Mouse (Mus musculus) embryonic facial prominence, embryonic 15.5 days (tissue): ENCODE results near the gene Cisd3. TPM values are rescaled to one million over a fixed set of nuclear protein-coding genes. Genes with fewer than 3 reads are reported as not detected.
A peak's percentile ranks its signal among the peaks of the same experiment; 100 is the strongest.

Experiments
- ATAC-seq: fragments of 200-750 bp; cut with Nextera tagmentation; 2 replicates; pipeline ENCODE4 v1.8.0; 2017; ENCODE audit warnings: low read depth, moderate TSS enrichment; ENCODE audit not compliant: insufficient number of reproducible peaks, low FRiP score, low TSS enrichment
- H3K27ac ChIP-seq: fragments of 300-500 bp; sonication (generic); replicated peaks from 2 replicates; pipeline ENCODE4 v1.5.1; 2015; ENCODE audit warnings: mild to moderate bottlenecking, inconsistent platforms
- H3K27me3 ChIP-seq: fragments of 300-500 bp; sonication (generic); 2 replicates; pipeline ENCODE4 v1.6.1; 2015; ENCODE audit warnings: inconsistent platforms
- H3K36me3 ChIP-seq: fragments of 300-500 bp; sonication (generic); 2 replicates; pipeline ENCODE4 v1.6.1; 2015; ENCODE audit warnings: mild to moderate bottlenecking, inconsistent platforms
- H3K4me1 ChIP-seq: fragments of 300-500 bp; sonication (generic); 2 replicates; pipeline ENCODE4 v1.6.1; 2015; ENCODE audit warnings: inconsistent platforms
- H3K4me2 ChIP-seq: fragments of 300-500 bp; sonication (generic); replicated peaks from 2 replicates; pipeline ENCODE4 v1.6.1; 2015; ENCODE audit warnings: mild to moderate bottlenecking, inconsistent platforms
- H3K4me3 ChIP-seq: fragments of 300-500 bp; sonication (generic); replicated peaks from 2 replicates; pipeline ENCODE4 v1.5.1; 2015; ENCODE audit warnings: mild to moderate bottlenecking, inconsistent platforms
- H3K9ac ChIP-seq: fragments of 300-500 bp; sonication (generic); 2 replicates; pipeline ENCODE4 v1.6.1; 2015; ENCODE audit warnings: inconsistent platforms
- H3K9me3 ChIP-seq: fragments of 300-500 bp; sonication (generic); replicated peaks from 2 replicates; pipeline ENCODE4 v1.6.1; 2016; ENCODE audit warnings: inconsistent platforms
- WGBS: fragments of 180-500 bp; shearing (Covaris S2); methylation state at CpG from one replicate; pipeline ENCODE4 v1.1.7; 2015; 5-methylcytosine and 5-hydroxymethylcytosine counted together
- polyA plus RNA-seq: library from polyadenylated mRNA; unstranded; fragments of >200 nt; fragmentation: Nextera tagmentation; extraction: Ambion mirVana; gene quantifications from 2 replicates; pipeline ENCODE4 v1.2.1, GENCODE M21; 2015

Gene Cisd3
- polyA plus RNA-seq, 1 experiment from 2014 or later = 32.7 TPM

- H3K36me3 ChIP-seq = peaks cover 68% of the 10 kb centered on the region
- H3K27ac ChIP-seq = no peak overlapping the region; the same call in 1 of the 2 replicates
- H3K27me3 ChIP-seq = no peaks in the 10 kb centered on the region
- 80% methylated on average over 14 of the region's 14 CpGs for WGBS
- no peak overlapping the region for H3K4me3 ChIP-seq
- ATAC-seq = no peak
- H3K4me1 ChIP-seq = 0 out of 2 replicates have a peak, but pooled peaks cover 2% of the 10 kb centered on the region
- H3K9me3 ChIP-seq = no peaks in the 10 kb centered on the region
- H3K4me2 ChIP-seq = no peak overlapping the region
- H3K9ac ChIP-seq = no peak overlapping the region
Measured at GRCm38 (mm10) chr11:97714784-97715760, 29.4 kb downstream of the Cisd3 start.

- Histone ChIP-seq H3K4me3 (no peak overlapping the region), H3K27me3 (no peaks in the 10 kb centered on the region), H3K9me3 (no peaks in the 10 kb centered on the region), H3K4me1 (0 out of 2 replicates have a peak, but pooled peaks cover 2% of the 10 kb centered on the region), H3K27ac (no peak overlapping the region), H3K4me2 (no peak overlapping the region), H3K36me3 (peaks cover 77% of the 10 kb centered on the region), H3K9ac (no peak overlapping the region)
- ATAC-seq = no peak
- 85% methylated on average over 8 of the region's 8 CpGs for WGBS
Measured at GRCm38 (mm10) chr11:97716021-97716420, 30.4 kb downstream of the Cisd3 start.

GRCm38 (mm10) chr11:97717369-97718280 lies 32.0 kb downstream of the Cisd3 start:
- Histone ChIP-seq H3K27me3 (no peaks in the 10 kb centered on the region), H3K9ac (no peak overlapping the region), H3K9me3 (no peaks in the 10 kb centered on the region), H3K27ac (no peak overlapping the region), H3K36me3 (peaks cover 78% of the 10 kb centered on the region), H3K4me3 (no peak overlapping the region), H3K4me2 (no peak overlapping the region), H3K4me1 (0 out of 2 replicates have a peak, but pooled peaks cover 2% of the 10 kb centered on the region)
- ATAC-seq = no peak
- WGBS = 86% methylated on average over 26 of the region's 26 CpGs

- 0 out of 2 replicates have a peak, but pooled peaks cover 2% of the 10 kb centered on the region for H3K4me1 ChIP-seq
- H3K4me3 ChIP-seq = no peak overlapping the region
- H3K4me2 ChIP-seq = no peak overlapping the region
- peaks cover 79% of the 10 kb centered on the region for H3K36me3 ChIP-seq
- H3K27me3 ChIP-seq = no peaks in the 10 kb centered on the region
- 80% methylated on average over 15 of the region's 15 CpGs for WGBS
- ATAC-seq = no peak
- H3K9me3 ChIP-seq = no peaks in the 10 kb centered on the region
- no peak overlapping the region for H3K27ac ChIP-seq
- H3K9ac ChIP-seq = no peak overlapping the region
Measured at GRCm38 (mm10) chr11:97718281-97718860, 32.7 kb downstream of the Cisd3 start.

GRCm38 (mm10) chr11:97719041-97719440 lies 33.4 kb downstream of the Cisd3 start:
- H3K36me3 ChIP-seq = peaks cover 79% of the 10 kb centered on the region

GRCm38 (mm10) chr11:97721338-97721737 lies 35.7 kb downstream of the Cisd3 start:
- Histone ChIP-seq H3K4me2 (no peak overlapping the region), H3K27ac (no peak overlapping the region), H3K4me1 (0 out of 2 replicates have a peak, but pooled peaks cover 2% of the 10 kb centered on the region), H3K9ac (no peak overlapping the region), H3K9me3 (no peaks in the 10 kb centered on the region), H3K36me3 (peaks cover 93% of the 10 kb centered on the region), H3K4me3 (no peak overlapping the region), H3K27me3 (no peaks in the 10 kb centered on the region)
- no peak for ATAC-seq
- WGBS = 88% methylated on average over 4 of the region's 4 CpGs

More at GRCm38 (mm10) chr11:97719041-97719440, 33.4 kb downstream of the Cisd3 start:
- H3K9me3 ChIP-seq = no peaks in the 10 kb centered on the region
- 0 out of 2 replicates have a peak, but pooled peaks cover 2% of the 10 kb centered on the region for H3K4me1 ChIP-seq
- 90% methylated on average over 4 of the region's 4 CpGs for WGBS
- H3K4me3 ChIP-seq = no peak overlapping the region
- no peak for ATAC-seq
- no peak overlapping the region for H3K27ac ChIP-seq
- H3K9ac ChIP-seq = no peak overlapping the region
- no peak overlapping the region for H3K4me2 ChIP-seq
- no peaks in the 10 kb centered on the region for H3K27me3 ChIP-seq

- Histone ChIP-seq H3K4me3 (no peak overlapping the region), H3K9ac (no peak overlapping the region), H3K27ac (no peak overlapping the region), H3K4me1 (0 out of 2 replicates have a peak, but pooled peaks cover 2% of the 10 kb centered on the region), H3K4me2 (no peak overlapping the region), H3K9me3 (no peaks in the 10 kb centered on the region), H3K27me3 (no peaks in the 10 kb centered on the region), H3K36me3 (peaks cover 98% of the 10 kb centered on the region)
- ATAC-seq = no peak
- WGBS = 80% methylated on average over 7 of the region's 7 CpGs
Measured at GRCm38 (mm10) chr11:97723709-97724108, 38.1 kb downstream of the Cisd3 start.

- Histone ChIP-seq H3K27ac (no peak overlapping the region), H3K9ac (no peak overlapping the region), H3K36me3 (peaks cover 87% of the 10 kb centered on the region), H3K4me3 (no peak overlapping the region), H3K4me1 (0 out of 2 replicates have a peak, but pooled peaks cover 2% of the 10 kb centered on the region), H3K4me2 (no peak overlapping the region), H3K9me3 (no peaks in the 10 kb centered on the region), H3K27me3 (no peaks in the 10 kb centered on the region)
- no peak for ATAC-seq
- WGBS = 64% methylated on average over 7 of the region's 7 CpGs
Measured at GRCm38 (mm10) chr11:97728311-97728710, 42.7 kb downstream of the Cisd3 start.

- WGBS = 64% methylated on average over 7 of the region's 7 CpGs
Measured at GRCm38 (mm10) chr11:97728730-97729129, 43.1 kb downstream of the Cisd3 start.

GRCm38 (mm10) chr11:97733689-97734088 lies 48.1 kb downstream of the Cisd3 start:
- Histone ChIP-seq H3K4me1 (peaks cover 23% of the 10 kb centered on the region), H3K4me3 (no peak overlapping the region), H3K27me3 (no peaks in the 10 kb centered on the region), H3K36me3 (peaks cover 38% of the 10 kb centered on the region), H3K9me3 (no peaks in the 10 kb centered on the region), H3K9ac (no peak overlapping the region), H3K4me2 (no peak overlapping the region), H3K27ac (peak overlapping the region; percentile 6; the same call in 1 of the 2 replicates)
- 16% methylated on average over 10 of the region's 10 CpGs for WGBS
- ATAC-seq = no peak

More at GRCm38 (mm10) chr11:97728730-97729129, 43.1 kb downstream of the Cisd3 start:
- Histone ChIP-seq H3K9ac (no peak overlapping the region), H3K27me3 (no peaks in the 10 kb centered on the region), H3K4me1 (peaks cover 6% of the 10 kb centered on the region), H3K27ac (no peak overlapping the region), H3K4me3 (no peak overlapping the region), H3K9me3 (no peaks in the 10 kb centered on the region), H3K4me2 (no peak overlapping the region), H3K36me3 (peaks cover 83% of the 10 kb centered on the region)
- no peak for ATAC-seq
